Mouse (Mus musculus) forebrain, embryonic 14.5 days (tissue): ENCODE results near the gene Slc10a1. TPM values are rescaled to one million over a fixed set of nuclear protein-coding genes. Genes with fewer than 3 reads are reported as not detected.
A peak's percentile ranks its signal among the peaks of the same experiment; 100 is the strongest.

Source experiments
- ATAC-seq: fragments of 200-750 bp; cut with Nextera tagmentation; 2 replicates; pipeline ENCODE4 v1.8.0; 2017; ENCODE audit warnings: mild to moderate bottlenecking, moderate library complexity
- DNase-seq: peaks from one replicate; pipeline ENCODE4 v3.0.0-alpha.2; 2015; ENCODE audit warnings: low spot score
- H3K27ac ChIP-seq: fragments of 300-500 bp; sonication (generic); 2 replicates; pipeline ENCODE4 v1.5.1; 2014; ENCODE audit warnings: low read depth, mild to moderate bottlenecking, control low read depth, low read length, moderate library complexity
- H3K27me3 ChIP-seq: fragments of 300-500 bp; sonication (generic); replicated peaks from 2 replicates; pipeline ENCODE4 v1.6.1; 2014; ENCODE audit warnings: low read length, control low read depth, mixed read lengths; ENCODE audit not compliant: control insufficient read depth, insufficient read depth
- H3K36me3 ChIP-seq: fragments of 300-500 bp; sonication (generic); 2 replicates; pipeline ENCODE4 v1.6.1; 2014; ENCODE audit warnings: low read length, control low read depth; ENCODE audit not compliant: control insufficient read depth, insufficient read depth
- H3K4me1 ChIP-seq: fragments of 300-500 bp; sonication (generic); 2 replicates; pipeline ENCODE4 v1.6.1; 2014; ENCODE audit warnings: antibody characterized with exemption, low read length, control low read depth; ENCODE audit not compliant: control insufficient read depth, insufficient read depth
- H3K4me2 ChIP-seq: fragments of 300-500 bp; sonication (generic); 2 replicates; pipeline ENCODE4 v1.6.1; 2014; ENCODE audit warnings: mild to moderate bottlenecking, control low read depth, low read length
- H3K4me3 ChIP-seq: fragments of 300-500 bp; sonication (generic); 2 replicates; pipeline ENCODE4 v1.5.1; 2014; ENCODE audit warnings: low read depth, low read length, control low read depth
- H3K9ac ChIP-seq: fragments of 300-500 bp; sonication (generic); 2 replicates; pipeline ENCODE4 v1.6.1; 2014; ENCODE audit warnings: mild to moderate bottlenecking, low read length, control low read depth, moderate library complexity
- H3K9me3 ChIP-seq: fragments of 300-500 bp; sonication (generic); replicated peaks from 2 replicates; pipeline ENCODE4 v1.6.1; 2016; ENCODE audit warnings: low read length, control low read depth, mixed read lengths; ENCODE audit not compliant: control insufficient read depth
- WGBS: fragments of 180-500 bp; shearing (Covaris S2); extraction: QIAGEN DNeasy Blood & Tissue Kit; methylation state at CpG from one replicate; pipeline ENCODE4 v1.1.7; 2014; 5-methylcytosine and 5-hydroxymethylcytosine counted together
- polyA plus RNA-seq: library from polyadenylated mRNA; unstranded; fragments of >200 nt; fragmentation: Nextera tagmentation; extraction: Ambion mirVana; gene quantifications from 2 replicates; pipeline ENCODE4 v1.2.1, GENCODE M21; 2014

Slc10a1 gene
- polyA plus RNA-seq, 1 experiment from 2014 or later = 0.10 TPM

DNA sequence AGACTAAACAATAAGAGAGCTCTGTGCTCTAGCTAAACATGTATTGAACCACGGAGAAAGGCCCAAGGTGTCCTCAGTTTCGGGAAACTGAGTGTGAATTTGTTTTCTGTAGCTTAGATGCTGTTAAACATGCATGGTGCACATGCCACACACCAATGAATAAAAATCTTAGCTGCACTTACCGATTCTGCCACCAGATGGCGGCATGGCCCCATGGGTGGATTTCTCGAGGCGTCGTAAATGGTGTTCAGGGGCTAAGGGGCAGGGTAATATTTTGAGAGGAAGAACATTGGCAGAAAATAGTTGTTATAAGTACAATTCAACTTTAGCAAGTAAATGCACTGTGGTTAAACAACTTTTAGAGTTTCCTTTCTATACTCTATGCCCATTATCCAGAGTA is 13.8 kb upstream of the Slc10a1 start:
- ATAC-seq (peak; percentile 60), DNase-seq (peak; percentile 79)
- Histone ChIP-seq H3K4me1 (no peaks in the 10 kb centered on the region), H3K9ac (no peak overlapping the region), H3K4me2 (no peak overlapping the region), H3K36me3 (no peaks in the 10 kb centered on the region), H3K4me3 (no peak overlapping the region), H3K9me3 (no peaks in the 10 kb centered on the region), H3K27me3 (no peaks in the 10 kb centered on the region), H3K27ac (no peak overlapping the region)
- WGBS = 0% methylated on average over 7 of the region's 7 CpGs

DNA sequence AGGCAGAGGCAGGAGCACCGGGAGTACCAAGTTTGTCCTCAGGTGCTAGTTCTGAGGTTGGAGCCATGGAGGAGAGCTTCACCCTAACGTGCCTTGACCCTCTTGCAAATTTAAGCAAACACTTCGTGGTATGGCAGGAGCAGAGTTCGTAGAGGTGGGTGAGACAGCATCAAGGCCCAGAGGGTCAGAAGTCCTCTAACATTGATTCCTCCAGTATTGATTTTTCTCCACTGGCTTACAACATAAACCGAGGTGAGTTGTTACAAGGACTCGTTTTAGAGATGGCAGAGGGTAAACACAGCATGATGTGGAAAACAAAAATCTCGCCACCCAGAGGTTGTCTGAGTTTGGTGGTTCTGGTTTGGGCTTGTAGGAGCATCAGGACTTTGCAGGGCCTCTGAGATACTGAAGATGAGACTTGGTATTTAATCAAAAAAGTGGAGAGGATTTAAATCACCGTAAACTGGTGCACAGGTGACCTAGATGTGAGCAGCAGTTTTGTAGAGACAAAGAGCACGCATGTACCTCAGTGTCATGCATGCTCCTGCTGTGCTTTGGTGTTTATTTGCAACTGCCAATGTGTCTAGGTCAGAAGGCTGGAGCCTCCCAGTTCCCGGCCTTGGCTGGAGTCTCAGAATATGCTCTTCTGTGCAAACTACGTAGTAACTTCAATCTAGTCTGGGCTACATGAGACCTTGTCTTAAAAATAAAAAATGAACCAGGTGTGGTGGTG is 7.6 kb upstream of the Slc10a1 start:
- ATAC-seq (no peak), DNase-seq (no peak)
- H3K27me3 ChIP-seq = no peaks in the 10 kb centered on the region
- WGBS = 87% methylated on average over 11 of the region's 11 CpGs
- H3K9me3 ChIP-seq = no peaks in the 10 kb centered on the region
- H3K4me1 ChIP-seq = no peaks in the 10 kb centered on the region
- no peak overlapping the region for H3K4me2 ChIP-seq
- no peak overlapping the region for H3K4me3 ChIP-seq
- no peaks in the 10 kb centered on the region for H3K36me3 ChIP-seq
- H3K9ac ChIP-seq = no peak overlapping the region
- H3K27ac ChIP-seq = no peak overlapping the region

DNA sequence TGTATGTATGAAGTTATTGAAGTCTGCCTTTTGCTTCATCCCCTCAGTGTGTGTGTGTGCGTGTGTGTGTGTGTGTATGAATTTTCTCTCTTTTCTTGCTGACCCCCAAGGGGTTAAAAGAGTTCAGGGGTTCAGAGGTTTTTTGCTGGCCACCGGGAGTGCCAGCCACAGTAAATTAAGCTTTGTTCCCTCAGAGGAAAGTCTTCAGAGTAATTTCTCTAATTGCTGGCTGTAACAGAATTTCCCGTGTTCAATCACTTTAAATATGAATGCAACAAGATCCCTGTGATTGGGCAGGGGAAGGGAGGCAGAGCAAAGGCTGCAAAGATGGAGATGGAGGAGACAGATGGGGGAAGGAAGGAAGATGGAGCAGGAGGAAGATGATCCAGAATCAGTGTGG is 3.3 kb upstream of the Slc10a1 start:
- ATAC-seq (no peak), DNase-seq (peak; percentile 13)
- H3K27me3 ChIP-seq = no peaks in the 10 kb centered on the region
- no peaks in the 10 kb centered on the region for H3K9me3 ChIP-seq
- H3K4me3 ChIP-seq = no peak overlapping the region
- no peak overlapping the region for H3K9ac ChIP-seq
- 18% methylated on average over 3 of the region's 3 CpGs for WGBS
- H3K27ac ChIP-seq = no peak overlapping the region
- H3K4me1 ChIP-seq = no peaks in the 10 kb centered on the region
- no peak overlapping the region for H3K4me2 ChIP-seq
- no peaks in the 10 kb centered on the region for H3K36me3 ChIP-seq

DNA sequence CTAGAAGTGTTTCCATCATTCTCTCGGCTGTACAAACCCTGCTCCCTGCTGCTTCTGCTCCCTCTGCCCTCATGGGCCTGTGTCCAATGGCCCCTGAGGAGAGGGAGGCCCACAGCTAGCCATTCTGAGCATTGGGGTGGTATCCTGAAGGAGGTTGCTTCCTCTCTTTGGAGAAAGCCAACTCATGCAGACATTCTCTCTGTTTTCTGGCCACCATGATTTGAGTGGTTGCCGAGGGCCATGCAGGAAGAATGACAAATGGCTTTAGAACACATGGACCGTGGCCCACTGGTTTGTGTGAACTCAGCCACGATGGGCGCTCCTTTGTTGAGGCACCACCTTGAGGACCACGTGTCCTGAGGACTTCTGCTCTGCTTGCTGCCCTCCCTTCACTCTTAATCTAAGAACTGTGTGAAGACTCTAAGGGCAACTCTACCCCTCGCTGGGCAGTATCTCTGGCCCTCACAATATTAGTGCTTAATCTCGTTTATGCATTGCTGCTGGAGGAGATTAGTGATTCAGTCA is 1.7 kb upstream of the Slc10a1 start:
- Histone ChIP-seq H3K4me1 (no peaks in the 10 kb centered on the region), H3K36me3 (no peaks in the 10 kb centered on the region), H3K27ac (no peak overlapping the region), H3K4me2 (no peak overlapping the region), H3K9ac (no peak overlapping the region), H3K9me3 (no peaks in the 10 kb centered on the region), H3K4me3 (no peak overlapping the region), H3K27me3 (no peaks in the 10 kb centered on the region)
- WGBS = 68% methylated on average over 8 of the region's 8 CpGs
- DNase-seq (no peak), ATAC-seq (no peak)

DNA sequence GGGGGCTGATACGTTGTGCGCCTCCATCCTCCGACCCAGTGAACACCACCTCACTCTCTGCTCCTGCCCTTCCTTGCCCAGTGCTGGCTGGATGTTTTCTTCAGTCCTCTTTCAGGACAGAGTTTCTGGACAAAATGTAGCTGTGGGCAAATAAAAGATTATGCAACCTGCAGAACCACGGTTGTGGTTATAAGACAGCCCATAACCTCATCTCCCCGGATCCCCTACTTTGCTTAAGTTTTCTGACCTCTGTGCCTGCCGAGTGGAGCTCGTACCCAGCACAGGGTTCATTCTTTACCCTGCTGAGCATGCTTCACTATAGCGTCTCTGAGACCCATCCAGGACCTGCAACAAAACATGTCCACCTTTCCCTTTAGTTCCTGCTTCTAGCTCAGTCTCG is 587 bp downstream of the Slc10a1 start:
- Histone ChIP-seq H3K4me2 (no peak overlapping the region), H3K27me3 (no peaks in the 10 kb centered on the region), H3K36me3 (no peaks in the 10 kb centered on the region), H3K27ac (no peak overlapping the region), H3K9me3 (no peaks in the 10 kb centered on the region), H3K9ac (no peak overlapping the region), H3K4me1 (no peaks in the 10 kb centered on the region), H3K4me3 (no peak overlapping the region)
- no peak for DNase-seq
- ATAC-seq = no peak
- 93% methylated on average over 9 of the region's 9 CpGs for WGBS

DNA sequence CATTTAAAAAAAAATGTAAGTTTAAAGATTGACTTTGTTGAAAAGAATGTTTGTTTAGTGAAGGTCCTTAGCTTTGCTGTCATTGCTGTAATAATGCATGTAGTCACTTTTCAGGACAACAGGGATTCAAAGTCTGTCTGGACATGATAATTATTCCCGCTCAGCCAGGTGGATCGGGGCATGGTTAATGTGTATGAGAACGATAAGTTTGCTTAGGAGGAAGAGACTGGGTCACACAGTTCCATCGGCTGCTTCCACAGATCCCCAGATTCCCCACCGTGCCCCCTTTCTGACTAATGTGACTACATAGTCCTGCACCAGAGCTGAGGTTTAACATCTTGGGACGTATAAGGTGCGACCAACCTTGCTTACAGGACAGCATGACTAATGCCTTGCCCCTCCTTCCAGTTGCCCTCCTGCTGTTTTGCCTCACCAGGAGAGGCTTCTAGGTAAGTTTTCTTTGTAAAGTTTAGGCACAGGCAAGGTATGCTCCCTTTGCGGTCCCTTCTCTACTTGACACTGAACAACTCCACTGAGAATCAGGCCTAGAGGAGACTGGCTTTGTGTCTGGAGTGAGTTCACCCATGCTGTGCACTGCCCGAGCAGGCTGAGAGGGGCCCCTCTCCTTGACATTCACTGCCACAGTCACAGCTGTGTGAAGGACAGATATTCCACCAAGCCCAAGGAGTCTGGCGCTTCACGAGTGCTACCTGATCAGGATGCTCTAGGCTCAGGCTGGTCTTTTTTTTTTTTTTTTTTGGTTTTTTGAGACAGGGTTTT is 2.3 kb downstream of the Slc10a1 start:
- ATAC-seq (no peak), DNase-seq (no peak)
- no peak overlapping the region for H3K4me3 ChIP-seq
- no peak overlapping the region for H3K27ac ChIP-seq
- H3K4me1 ChIP-seq = no peaks in the 10 kb centered on the region
- no peak overlapping the region for H3K9ac ChIP-seq
- H3K4me2 ChIP-seq = no peak overlapping the region
- no peaks in the 10 kb centered on the region for H3K9me3 ChIP-seq
- no peaks in the 10 kb centered on the region for H3K36me3 ChIP-seq
- H3K27me3 ChIP-seq = no peaks in the 10 kb centered on the region
- 79% methylated on average over 11 of the region's 11 CpGs for WGBS

DNA sequence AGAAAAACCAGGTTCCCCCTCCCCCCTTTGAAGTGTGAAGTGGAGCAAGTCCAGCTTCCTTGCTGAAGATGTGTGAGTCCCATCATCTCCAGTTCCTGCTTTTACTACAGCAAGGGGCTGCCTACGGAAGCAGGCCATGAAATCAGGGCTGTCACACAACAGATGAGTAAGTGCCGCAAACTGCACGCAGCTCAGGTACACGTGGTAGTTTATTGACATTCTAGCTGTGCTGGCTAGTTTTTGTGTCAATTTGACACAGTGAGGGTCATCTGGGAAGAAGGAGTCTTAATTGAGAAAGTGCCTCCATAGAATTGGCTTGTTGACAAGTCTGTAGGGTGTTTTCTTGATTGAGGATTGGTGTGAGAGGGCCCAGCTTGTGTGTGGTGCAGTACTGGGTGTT is 5.9 kb downstream of the Slc10a1 start:
- DNase-seq (no peak), ATAC-seq (no peak)
- Histone ChIP-seq H3K27ac (no peak overlapping the region), H3K9me3 (no peaks in the 10 kb centered on the region), H3K4me3 (no peak overlapping the region), H3K27me3 (no peaks in the 10 kb centered on the region), H3K4me2 (no peak overlapping the region), H3K4me1 (no peaks in the 10 kb centered on the region), H3K36me3 (peaks cover 9% of the 10 kb centered on the region), H3K9ac (no peak overlapping the region)
- WGBS = 85% methylated on average over 4 of the region's 4 CpGs

DNA sequence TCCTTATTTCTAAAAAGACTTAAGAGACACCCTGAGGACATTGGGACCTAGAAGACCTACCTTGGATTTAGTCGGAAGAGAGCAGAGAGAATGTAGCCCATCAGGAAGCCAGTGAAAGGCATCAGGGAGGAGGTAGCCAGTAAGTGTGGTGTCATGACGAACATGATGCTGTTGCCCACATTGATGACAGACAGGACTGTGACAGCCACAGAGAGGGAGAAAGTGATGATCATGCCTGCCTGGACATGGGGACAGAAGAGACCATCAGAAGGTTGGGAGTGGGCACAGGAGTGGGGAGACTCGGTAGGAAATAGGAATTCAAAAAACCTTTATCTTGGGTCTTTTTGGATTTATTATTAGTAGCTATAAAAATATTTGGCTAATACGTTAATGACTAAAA is 10.5 kb downstream of the Slc10a1 start:
- 93% methylated on average over 4 of the region's 4 CpGs for WGBS
- Histone ChIP-seq H3K9ac (no peak overlapping the region), H3K27ac (no peak overlapping the region), H3K36me3 (peaks cover 51% of the 10 kb centered on the region), H3K4me2 (no peak overlapping the region), H3K9me3 (no peaks in the 10 kb centered on the region), H3K27me3 (no peaks in the 10 kb centered on the region), H3K4me3 (no peak overlapping the region), H3K4me1 (no peaks in the 10 kb centered on the region)
- DNase-seq (no peak), ATAC-seq (no peak)

DNA sequence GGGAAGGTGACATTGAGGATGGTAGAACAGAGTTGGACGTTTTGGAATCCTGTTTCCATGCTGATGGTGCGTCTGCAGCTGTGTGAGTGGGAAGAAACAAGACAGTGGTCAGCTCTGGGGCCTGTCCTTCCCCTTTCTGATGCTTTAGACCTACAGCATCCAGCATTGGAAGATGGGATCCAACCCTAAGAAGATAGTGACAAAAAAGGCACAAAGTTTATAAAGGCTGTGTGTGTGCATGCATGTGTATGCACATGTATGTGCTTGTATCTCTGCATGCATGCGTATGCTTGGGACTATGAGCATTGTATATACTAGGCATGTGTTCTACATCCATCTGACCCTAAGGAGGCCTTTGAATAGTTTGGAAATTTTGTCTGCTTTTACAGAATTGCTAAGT is 12.5 kb downstream of the Slc10a1 start:
- WGBS = 93% methylated on average over 3 of the region's 3 CpGs
- no peak for ATAC-seq
- Histone ChIP-seq H3K4me2 (no peak overlapping the region), H3K27me3 (no peaks in the 10 kb centered on the region), H3K36me3 (peaks cover 67% of the 10 kb centered on the region), H3K9ac (no peak overlapping the region), H3K4me1 (no peaks in the 10 kb centered on the region), H3K9me3 (no peaks in the 10 kb centered on the region), H3K27ac (no peak overlapping the region), H3K4me3 (no peak overlapping the region)
- DNase-seq = no peak
